Mouse (Mus musculus): ENCODE measurements around the gene Adam25.
"Not testable (repeated sequence)": the region's sequence is repeated elsewhere in the genome, so short reads cannot be mapped to it uniquely, and the experiment has no call there.

The Adam25 gene

GRCm38 (mm10) chr8:40751908-40752307 lies at the start of gene Adam25:
Gene Adam25, plus strand, starts transcription at chr8:40752208.
- DNase-seq (ENCODE audit: low spot score) = not testable (repeated sequence)

DNA sequence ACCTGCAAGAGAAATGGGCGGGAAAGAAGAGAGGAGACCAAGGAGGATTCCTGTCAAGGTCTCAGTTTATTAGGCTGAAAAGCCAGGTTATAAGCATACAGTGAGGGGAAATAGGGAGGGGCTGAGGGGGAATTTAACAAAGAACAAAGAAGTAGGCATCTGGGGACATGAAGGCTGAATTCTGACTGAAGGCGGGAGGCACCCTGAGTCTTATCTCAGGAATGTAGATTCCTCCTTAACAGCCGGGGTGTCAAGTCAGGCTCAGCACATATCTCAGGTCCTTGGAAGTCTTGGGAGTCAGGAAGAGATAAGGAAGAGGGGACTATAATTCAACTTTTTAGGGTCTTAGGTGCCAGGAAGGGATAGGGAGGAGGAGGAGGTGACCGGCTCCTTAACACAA lies 36.6 kb upstream of the Adam25 start:
- not testable (repeated sequence) for DNase-seq (ENCODE audit: low spot score)

- no peak for DNase-seq (ENCODE audit: low spot score)
Measured at GRCm38 (mm10) chr8:40715986-40716385, 36.0 kb upstream of the Adam25 start.

DNA sequence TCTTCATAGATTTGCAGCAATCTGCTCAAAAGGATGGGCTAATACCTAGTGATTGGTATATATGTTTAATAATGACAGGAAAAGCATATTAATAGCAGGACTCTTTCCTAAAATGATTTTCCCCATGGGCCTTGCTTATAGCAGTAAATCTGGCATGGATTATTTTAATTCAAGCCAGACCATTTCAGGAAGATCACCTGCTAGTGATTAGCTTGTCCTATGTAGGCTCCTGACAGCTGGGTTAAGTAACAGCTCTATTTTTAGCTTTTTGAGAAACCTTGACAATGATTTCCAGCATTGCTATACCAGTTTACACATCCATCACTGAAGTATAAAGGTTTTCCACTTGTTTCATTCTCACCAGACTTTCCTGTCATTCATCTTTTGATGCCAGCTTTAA lies 31.3 kb downstream of the Adam25 start:
- no peak for DNase-seq (ENCODE audit: low spot score)

DNA sequence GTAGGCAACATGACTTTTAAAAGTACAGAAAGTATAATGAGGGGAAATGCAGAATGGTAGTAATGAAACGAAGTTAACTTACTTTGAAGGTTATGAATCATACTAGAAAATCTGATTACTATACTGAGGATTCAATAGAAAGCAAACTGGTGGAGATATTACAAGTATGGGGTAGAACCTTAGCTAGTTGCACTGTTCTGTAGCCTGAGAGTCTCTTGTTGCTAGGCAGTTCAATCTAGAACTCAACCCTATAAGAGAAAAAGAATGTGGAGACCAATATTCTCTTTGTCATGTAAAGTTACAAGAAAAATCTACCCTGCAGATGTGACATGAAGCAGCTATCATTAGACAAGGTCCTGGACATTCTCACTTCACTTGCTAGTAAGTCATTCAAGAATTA lies 41.0 kb downstream of the Adam25 start, which contains the start of gene Adam20:
Adam20 (plus strand) TSS at position 301 of the 400 bp plus-strand sequence.
- DNase-seq (ENCODE audit: low spot score) = not testable (repeated sequence)

DNA sequence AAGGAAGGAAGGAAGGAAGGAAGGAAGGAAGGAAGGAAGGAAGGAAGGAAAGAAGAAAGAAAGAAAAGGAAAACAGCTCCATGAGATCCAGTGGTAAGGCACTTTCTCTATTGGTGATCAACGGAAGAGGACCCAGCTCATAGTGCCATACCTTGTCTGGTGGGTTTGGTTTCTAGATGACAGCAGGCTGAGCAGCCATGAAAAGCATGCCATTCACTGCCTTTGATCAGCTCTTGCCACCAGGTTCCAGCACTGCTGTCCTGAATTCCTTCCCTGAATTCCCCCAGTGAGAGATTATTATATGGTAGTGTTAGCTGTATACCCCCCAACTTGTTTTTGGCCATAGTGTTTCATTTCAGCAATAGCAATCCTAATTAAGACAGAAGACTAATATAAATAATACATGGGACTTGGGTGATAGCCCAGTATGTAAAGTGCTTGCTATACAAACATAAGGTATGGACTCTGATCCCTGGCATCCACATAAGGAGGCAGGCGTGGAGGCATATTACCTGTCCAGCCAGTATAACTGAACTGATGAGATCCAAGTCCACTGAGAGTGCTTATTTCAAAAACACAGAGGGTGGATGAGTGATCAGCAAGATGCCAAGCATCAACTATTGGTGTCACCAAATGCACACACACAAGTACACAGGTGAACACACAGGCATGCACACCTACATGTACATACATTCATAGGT lies 51.5 kb downstream of the Adam25 start:
- no peak for DNase-seq (ENCODE audit: low spot score)

Data from MN1 (cell line).